Comparison of ENCODE assay signal across 21 mouse cellular contexts in genomic region chr12:65112811-65113210, GRCm38 (mm10). TPM values are rescaled to one million over a fixed set of nuclear protein-coding genes. Genes with fewer than 3 reads are reported as not detected.
DNase-seq lines count a peak whose midpoint lies in the region; ATAC-seq and TF ChIP-seq lines count a peak whose summit lies in the region.
"Had no signal": no experiment of that assay in that cellular context is flagged by ENCODE, and none has a peak within 500 bp of the region (broad histone marks: within the 10 kb centered on the region; RNA-seq: fewer than 3 reads in every experiment).

No protein-coding gene starts in this region.

- TF ChIP-seq POLR2A in ES-Bruce4 (IDR thresholded peaks at IDR 0.05; ENCODE audit: insufficient read depth, low read length) = no peak

- peaks cover 2% of the 10 kb centered on the region; the same call in 1 of the 2 replicates for H3K9me3 ChIP-seq in ES-Bruce4 (replicated peaks; ENCODE audit: control insufficient read depth, insufficient read depth, low read length, poor library complexity, severe bottlenecking)
- H3K9me3 ChIP-seq in intestine, postnatal 0 days (ENCODE audit: control insufficient read depth) = no peaks in the 10 kb centered on the region
- H3K9me3 ChIP-seq: embryonic facial prominence, embryonic 12.5 days; heart, embryonic 13.5 days; hindbrain, embryonic 15.5 days had no signal

- H3K4me2 ChIP-seq in intestine, postnatal 0 days (replicated peaks; ENCODE audit: low read depth) = no peak overlapping the region
- H3K4me2 ChIP-seq: embryonic facial prominence, embryonic 12.5 days; heart, embryonic 13.5 days; hindbrain, embryonic 15.5 days had no signal

- peak; percentile 22 to 55 for DNase-seq in layer of hippocampus, adult 18-20 months (ENCODE audit: low spot score in 2 of 2)
- DNase-seq in layer of hippocampus, postnatal 14 days (ENCODE audit: low spot score in 2 of 2) = no peak
- peak; percentile 83 for DNase-seq in ES-CJ7 (ENCODE audit: low read depth, low spot score)
- DNase-seq in ZHBTc4 (ENCODE audit: low read depth, low spot score) = peak; percentile 81
- no peak for DNase-seq in kidney, postnatal 25 days
- DNase-seq: adrenal gland, postnatal 10 days; cerebellum, adult 11-12 months; cerebellum, adult 9-10 months; cerebellum, postnatal 25 days; gastrocnemius, postnatal 36 days; heart, adult 11 months; heart, postnatal 36 days; kidney, adult 11 months had no signal

- 96% methylated on average over 1 of the region's 1 CpGs for WGBS in intestine, postnatal 0 days

- peak overlapping the region; percentile 87 for H3K27ac ChIP-seq in ES-Bruce4 (ENCODE audit: insufficient read depth, low read length)
- no peak overlapping the region for H3K27ac ChIP-seq in intestine, postnatal 0 days (ENCODE audit: low read depth, low read length)
- H3K27ac ChIP-seq: embryonic facial prominence, embryonic 12.5 days; heart, embryonic 13.5 days; hindbrain, embryonic 15.5 days had no signal

- ATAC-seq in intestine, postnatal 0 days = no peak
- ATAC-seq: forebrain, embryonic 16.5 days; inflammation-experienced regulatory T-cells, adult 6 months had no signal

- H3K4me1 ChIP-seq in ES-Bruce4 (ENCODE audit: control insufficient read depth, insufficient read depth, low read length) = peaks cover 6% of the 10 kb centered on the region
- H3K4me1 ChIP-seq in intestine, postnatal 0 days (replicated peaks; ENCODE audit: control insufficient read depth, insufficient read depth, low read length) = no peaks in the 10 kb centered on the region
- H3K4me1 ChIP-seq: embryonic facial prominence, embryonic 12.5 days; heart, embryonic 13.5 days; hindbrain, embryonic 15.5 days had no signal

- peak overlapping the region; percentile 56 for H3K9ac ChIP-seq in ES-Bruce4 (ENCODE audit: low read depth, poor library complexity, severe bottlenecking)
- H3K9ac ChIP-seq in intestine, postnatal 0 days (ENCODE audit: low read depth, low read length) = no peak overlapping the region
- H3K9ac ChIP-seq: embryonic facial prominence, embryonic 12.5 days; heart, embryonic 13.5 days; hindbrain, embryonic 15.5 days had no signal

- peaks cover 5% of the 10 kb centered on the region for H3K36me3 ChIP-seq in ES-Bruce4 (ENCODE audit: control insufficient read depth, insufficient read depth, low read length, poor library complexity, severe bottlenecking)
- H3K36me3 ChIP-seq in intestine, postnatal 0 days (ENCODE audit: control insufficient read depth, insufficient read depth) = peaks cover 5% of the 10 kb centered on the region; the same call in 1 of the 2 replicates

- TF ChIP-seq EP300 in ES-Bruce4 (IDR thresholded peaks at IDR 0.05; ENCODE audit: insufficient read depth, low read depth, low read length) = 0 out of 2 replicates have a peak, but pooled peaks have one; percentile 52

- no peaks in the 10 kb centered on the region for H3K27me3 ChIP-seq in ES-Bruce4 (ENCODE audit: control insufficient read depth, insufficient read depth, low read length, poor library complexity, severe bottlenecking)
- no peaks in the 10 kb centered on the region for H3K27me3 ChIP-seq in intestine, postnatal 0 days (replicated peaks; ENCODE audit: control insufficient read depth, insufficient read depth, low read length)
- H3K27me3 ChIP-seq: embryonic facial prominence, embryonic 12.5 days; heart, embryonic 13.5 days; hindbrain, embryonic 15.5 days had no signal

- no peak overlapping the region for H3K4me3 ChIP-seq in ES-Bruce4 (ENCODE audit: low read depth, low read length)
- no peak overlapping the region for H3K4me3 ChIP-seq in intestine, postnatal 0 days (ENCODE audit: low read depth, low read length)
- H3K4me3 ChIP-seq: embryonic facial prominence, embryonic 12.5 days; heart, embryonic 13.5 days; hindbrain, embryonic 15.5 days had no signal

- TF ChIP-seq CTCF in ES-Bruce4 (IDR thresholded peaks at IDR 0.05; ENCODE audit: low read depth, low read length) = no peak
- TF ChIP-seq CTCF in intestine, postnatal 0 days (IDR thresholded peaks at IDR 0.05; ENCODE audit: low read depth) = no peak

RNA-seq across cellular contexts. Expression of gene Fancm, which starts 37.4 kb away (rescaled TPM):
- total RNA-seq in layer of hippocampus, adult 18-20 months (2021) = 10 to 100 TPM; 11.0 TPM
- 10 to 100 TPM; 10.3 to 10.6 TPM for total RNA-seq in layer of hippocampus, postnatal 14 days (2021)
- 56.1 and 59.7 TPM in 2 replicates for polyA plus RNA-seq in ES-Bruce4 (2011; ENCODE audit: insufficient read depth, insufficient read length, low read depth, missing spikeins)
- polyA plus RNA-seq in intestine, postnatal 0 days (2015; fragmentation: Nextera tagmentation; extraction: Ambion mirVana) = 2.1 and 2.9 TPM in 2 replicates

RNA-seq across cellular contexts. Expression of gene Fkbp3, which starts 39.0 kb away (rescaled TPM):
- total RNA-seq in layer of hippocampus, adult 18-20 months (2021) = 100 to 1,000 TPM; 140 to 149 TPM
- total RNA-seq in layer of hippocampus, postnatal 14 days (2021) = 100 to 1,000 TPM; 169 to 174 TPM
- polyA plus RNA-seq in ES-Bruce4 (2011; ENCODE audit: insufficient read depth, insufficient read length, low read depth, missing spikeins) = 918 and 983 TPM in 2 replicates
- 143 and 146 TPM in 2 replicates for polyA plus RNA-seq in intestine, postnatal 0 days (2015; fragmentation: Nextera tagmentation; extraction: Ambion mirVana)

RNA-seq across cellular contexts. Expression of gene Mis18bp1, which starts 59.6 kb away (rescaled TPM):
- under 1 TPM; 0.13 to 0.47 TPM for total RNA-seq in layer of hippocampus, adult 18-20 months (2021)
- 1 to 10 TPM; 1.1 to 1.2 TPM for total RNA-seq in layer of hippocampus, postnatal 14 days (2021)
- 109 and 112 TPM in 2 replicates for polyA plus RNA-seq in ES-Bruce4 (2011; ENCODE audit: insufficient read depth, insufficient read length, low read depth, missing spikeins)
- polyA plus RNA-seq in intestine, postnatal 0 days (2015; fragmentation: Nextera tagmentation; extraction: Ambion mirVana) = 10.9 and 11.3 TPM in 2 replicates
- total RNA-seq: gastrocnemius, adult 8-10 months had no signal

Comparison
In these comparisons a context has a peak if more than half of its experiments do, and no peak if none do; other contexts are left out.
1. DNase-seq: peak in layer of hippocampus, adult 18-20 months (2 of 2), ES-CJ7 (single experiment) and ZHBTc4 (single experiment); none in layer of hippocampus, postnatal 14 days (0 of 2) and kidney, postnatal 25 days (0 of 2).